Mouse (Mus musculus): ENCODE results near the gene Tctex1d1. TPM values are rescaled to one million over a fixed set of nuclear protein-coding genes. Genes with fewer than 3 reads are reported as not detected.

Gene Tctex1d1
- polyA plus RNA-seq, 1 experiment from 2014 or later, result 1.8 TPM

- Histone ChIP-seq H3K36me3 (ENCODE audit: control insufficient read depth, insufficient read depth, low read length) (no peaks in the 10 kb centered on the region), H3K27ac (ENCODE audit: low read length) (no peak overlapping the region), H3K4me3 (replicated peaks; ENCODE audit: low read length) (no peak overlapping the region), H3K9ac (ENCODE audit: low read length) (no peak overlapping the region), H3K27me3 (ENCODE audit: control insufficient read depth, insufficient read depth, low read length) (no peaks in the 10 kb centered on the region), H3K4me2 (ENCODE audit: low read depth, low read length) (no peak overlapping the region), H3K9me3 (replicated peaks; ENCODE audit: control insufficient read depth, low read length) (no peaks in the 10 kb centered on the region), H3K4me1 (ENCODE audit: control insufficient read depth, insufficient read depth, low read length) (no peaks in the 10 kb centered on the region)
- no peak for ATAC-seq (ENCODE audit: insufficient read depth, low FRiP score)
- 61% methylated on average over 3 of the region's 3 CpGs for WGBS
Observed at GRCm38 (mm10) chr4:102964174-102964573, 14.2 kb upstream of the Tctex1d1 start.

GRCm38 (mm10) chr4:102967811-102968210 is 10.6 kb upstream of the Tctex1d1 start:
- Histone ChIP-seq H3K4me1 (ENCODE audit: control insufficient read depth, insufficient read depth, low read length) (no peaks in the 10 kb centered on the region), H3K27me3 (ENCODE audit: control insufficient read depth, insufficient read depth, low read length) (no peaks in the 10 kb centered on the region), H3K4me3 (replicated peaks; ENCODE audit: low read length) (no peak overlapping the region), H3K27ac (ENCODE audit: low read length) (no peak overlapping the region), H3K36me3 (ENCODE audit: control insufficient read depth, insufficient read depth, low read length) (no peaks in the 10 kb centered on the region), H3K9me3 (replicated peaks; ENCODE audit: control insufficient read depth, low read length) (no peaks in the 10 kb centered on the region), H3K9ac (ENCODE audit: low read length) (no peak overlapping the region), H3K4me2 (ENCODE audit: low read depth, low read length) (no peak overlapping the region)
- no peak for ATAC-seq (ENCODE audit: insufficient read depth, low FRiP score)
- 84% methylated on average over 15 of the region's 15 CpGs for WGBS

GRCm38 (mm10) chr4:102969599-102969998 is 8.8 kb upstream of the Tctex1d1 start:
- Histone ChIP-seq H3K9me3 (replicated peaks; ENCODE audit: control insufficient read depth, low read length) (no peaks in the 10 kb centered on the region), H3K27me3 (ENCODE audit: control insufficient read depth, insufficient read depth, low read length) (no peaks in the 10 kb centered on the region), H3K4me2 (ENCODE audit: low read depth, low read length) (no peak overlapping the region), H3K4me3 (replicated peaks; ENCODE audit: low read length) (no peak overlapping the region), H3K4me1 (ENCODE audit: control insufficient read depth, insufficient read depth, low read length) (no peaks in the 10 kb centered on the region), H3K9ac (ENCODE audit: low read length) (no peak overlapping the region), H3K27ac (ENCODE audit: low read length) (no peak overlapping the region), H3K36me3 (ENCODE audit: control insufficient read depth, insufficient read depth, low read length) (no peaks in the 10 kb centered on the region)
- 85% methylated on average over 5 of the region's 5 CpGs for WGBS
- no peak for ATAC-seq (ENCODE audit: insufficient read depth, low FRiP score)

GRCm38 (mm10) chr4:102971159-102971558 is 7.2 kb upstream of the Tctex1d1 start:
- H3K27me3 ChIP-seq (ENCODE audit: control insufficient read depth, insufficient read depth, low read length), result no peaks in the 10 kb centered on the region
- H3K36me3 ChIP-seq (ENCODE audit: control insufficient read depth, insufficient read depth, low read length), result no peaks in the 10 kb centered on the region
- ATAC-seq (ENCODE audit: insufficient read depth, low FRiP score), result no peak
- H3K4me3 ChIP-seq (replicated peaks; ENCODE audit: low read length), result no peak overlapping the region
- no peak overlapping the region for H3K9ac ChIP-seq (ENCODE audit: low read length)
- no peaks in the 10 kb centered on the region for H3K9me3 ChIP-seq (replicated peaks; ENCODE audit: control insufficient read depth, low read length)
- no peak overlapping the region for H3K27ac ChIP-seq (ENCODE audit: low read length)
- 80% methylated on average over 5 of the region's 5 CpGs for WGBS
- no peaks in the 10 kb centered on the region for H3K4me1 ChIP-seq (ENCODE audit: control insufficient read depth, insufficient read depth, low read length)
- no peak overlapping the region for H3K4me2 ChIP-seq (ENCODE audit: low read depth, low read length)

- 71% methylated on average over 3 of the region's 3 CpGs for WGBS
- Histone ChIP-seq H3K4me2 (ENCODE audit: low read depth, low read length) (no peak overlapping the region), H3K27me3 (ENCODE audit: control insufficient read depth, insufficient read depth, low read length) (no peaks in the 10 kb centered on the region; the same call in 1 of the 2 replicates), H3K27ac (ENCODE audit: low read length) (no peak overlapping the region), H3K9me3 (replicated peaks; ENCODE audit: control insufficient read depth, low read length) (no peaks in the 10 kb centered on the region), H3K4me1 (ENCODE audit: control insufficient read depth, insufficient read depth, low read length) (no peaks in the 10 kb centered on the region), H3K36me3 (ENCODE audit: control insufficient read depth, insufficient read depth, low read length) (no peaks in the 10 kb centered on the region), H3K9ac (ENCODE audit: low read length) (no peak overlapping the region), H3K4me3 (replicated peaks; ENCODE audit: low read length) (no peak overlapping the region)
- no peak for ATAC-seq (ENCODE audit: insufficient read depth, low FRiP score)
Observed at GRCm38 (mm10) chr4:102972071-102972470, 6.3 kb upstream of the Tctex1d1 start.

GRCm38 (mm10) chr4:102974172-102974571 is 4.2 kb upstream of the Tctex1d1 start:
- H3K36me3 ChIP-seq (ENCODE audit: control insufficient read depth, insufficient read depth, low read length), result no peaks in the 10 kb centered on the region
- no peak overlapping the region for H3K4me2 ChIP-seq (ENCODE audit: low read depth, low read length)
- WGBS, result 58% methylated on average over 5 of the region's 5 CpGs
- no peak for ATAC-seq (ENCODE audit: insufficient read depth, low FRiP score)
- H3K4me3 ChIP-seq (replicated peaks; ENCODE audit: low read length), result no peak overlapping the region
- no peaks in the 10 kb centered on the region for H3K9me3 ChIP-seq (replicated peaks; ENCODE audit: control insufficient read depth, low read length)
- peaks cover 6% of the 10 kb centered on the region; the same call in 1 of the 2 replicates for H3K4me1 ChIP-seq (ENCODE audit: control insufficient read depth, insufficient read depth, low read length)
- H3K9ac ChIP-seq (ENCODE audit: low read length), result no peak overlapping the region
- no peak overlapping the region for H3K27ac ChIP-seq (ENCODE audit: low read length)
- peaks cover 3% of the 10 kb centered on the region; the same call in 1 of the 2 replicates for H3K27me3 ChIP-seq (ENCODE audit: control insufficient read depth, insufficient read depth, low read length)

- Histone ChIP-seq H3K36me3 (ENCODE audit: control insufficient read depth, insufficient read depth, low read length) (no peaks in the 10 kb centered on the region), H3K4me1 (ENCODE audit: control insufficient read depth, insufficient read depth, low read length) (peaks cover 6% of the 10 kb centered on the region; the same call in 1 of the 2 replicates), H3K9ac (ENCODE audit: low read length) (no peak overlapping the region), H3K27ac (ENCODE audit: low read length) (no peak overlapping the region), H3K4me2 (ENCODE audit: low read depth, low read length) (no peak overlapping the region), H3K27me3 (ENCODE audit: control insufficient read depth, insufficient read depth, low read length) (peaks cover 7% of the 10 kb centered on the region), H3K4me3 (replicated peaks; ENCODE audit: low read length) (no peak overlapping the region), H3K9me3 (replicated peaks; ENCODE audit: control insufficient read depth, low read length) (no peaks in the 10 kb centered on the region; the same call in 1 of the 2 replicates)
- WGBS, result 54% methylated on average over 12 of the region's 12 CpGs
- no peak for ATAC-seq (ENCODE audit: insufficient read depth, low FRiP score)
Observed at GRCm38 (mm10) chr4:102976290-102977275, 1.8 kb upstream of the Tctex1d1 start.

- Histone ChIP-seq H3K27ac (ENCODE audit: low read length) (no peak overlapping the region), H3K27me3 (ENCODE audit: control insufficient read depth, insufficient read depth, low read length) (peaks cover 7% of the 10 kb centered on the region), H3K4me2 (ENCODE audit: low read depth, low read length) (peak overlapping the region; percentile 51), H3K4me3 (replicated peaks; ENCODE audit: low read length) (peak overlapping the region; percentile 3; the same call in 1 of the 2 replicates), H3K9ac (ENCODE audit: low read length) (no peak overlapping the region), H3K36me3 (ENCODE audit: control insufficient read depth, insufficient read depth, low read length) (no peaks in the 10 kb centered on the region), H3K4me1 (ENCODE audit: control insufficient read depth, insufficient read depth, low read length) (peaks cover 6% of the 10 kb centered on the region; the same call in 1 of the 2 replicates), H3K9me3 (replicated peaks; ENCODE audit: control insufficient read depth, low read length) (no peaks in the 10 kb centered on the region; the same call in 1 of the 2 replicates)
- 10% methylated on average over 16 of the region's 16 CpGs for WGBS
- no peak for ATAC-seq (ENCODE audit: insufficient read depth, low FRiP score)
Observed at GRCm38 (mm10) chr4:102977778-102978321, 556 bp upstream of the Tctex1d1 start.

GRCm38 (mm10) chr4:102979385-102979784 is 979 bp downstream of the Tctex1d1 start:
- Histone ChIP-seq H3K4me3 (replicated peaks; ENCODE audit: low read length) (no peak overlapping the region; the same call in 1 of the 2 replicates), H3K9ac (ENCODE audit: low read length) (no peak overlapping the region), H3K36me3 (ENCODE audit: control insufficient read depth, insufficient read depth, low read length) (no peaks in the 10 kb centered on the region), H3K27me3 (ENCODE audit: control insufficient read depth, insufficient read depth, low read length) (peaks cover 7% of the 10 kb centered on the region), H3K27ac (ENCODE audit: low read length) (no peak overlapping the region), H3K4me2 (ENCODE audit: low read depth, low read length) (peak overlapping the region; percentile 51), H3K9me3 (replicated peaks; ENCODE audit: control insufficient read depth, low read length) (no peaks in the 10 kb centered on the region; the same call in 1 of the 2 replicates), H3K4me1 (ENCODE audit: control insufficient read depth, insufficient read depth, low read length) (peaks cover 6% of the 10 kb centered on the region; the same call in 1 of the 2 replicates)
- WGBS, result 58% methylated on average over 5 of the region's 5 CpGs
- ATAC-seq (ENCODE audit: insufficient read depth, low FRiP score), result no peak
